Mouse (Mus musculus) erythroblast, embryonic 14.5 days (primary cell): ENCODE measurements around the gene Eif4e1b.

Experiments
- GATA1 ChIP-seq: IDR thresholded peaks from 2 replicates; pipeline ENCODE4 v1.6.1; 2012; ENCODE audit warnings: low read length, inconsistent platforms, mixed read lengths
- TAL1 ChIP-seq: IDR thresholded peaks from 3 replicates; pipeline ENCODE4 v1.6.1; 2012; ENCODE audit warnings: low read length, inconsistent platforms, mixed read lengths

GRCm38 (mm10) chr13:54783235-54783634 is 563 bp upstream of the Eif4e1b start:
- TF ChIP-seq GATA1 = no peak
- TF ChIP-seq TAL1 = no peak
